Mouse (Mus musculus): ENCODE data around the gene Zfp511.
A peak's percentile ranks its signal among the peaks of the same experiment; 100 is the strongest.

Gene Zfp511

GRCm38 (mm10) chr7:140036281-140037170, at the start of gene Zfp511, which contains the start of gene Tubgcp2:
Zfp511 (plus strand) TSS chr7:140036391.
Tubgcp2 (minus strand) TSS chr7:140036669.
- DNase-seq (ENCODE audit: low spot score in 2 of 2) = peak; percentile 81 to 90

GRCm38 (mm10) chr7:139988272-139988671, 47.9 kb upstream of the Zfp511 start:
- no peak for DNase-seq (ENCODE audit: low spot score in 2 of 2)

- no peak for DNase-seq (ENCODE audit: low spot score in 2 of 2)
Observed at GRCm38 (mm10) chr7:139990864-139991394, 45.3 kb upstream of the Zfp511 start.

GRCm38 (mm10) chr7:139992406-139992805, 43.8 kb upstream of the Zfp511 start, which contains the start of gene Adam8:
Adam8 (minus strand) TSS chr7:139992562.
- DNase-seq (ENCODE audit: low spot score in 2 of 2) = no peak

- DNase-seq (ENCODE audit: low spot score in 2 of 2) = no peak
Observed at GRCm38 (mm10) chr7:139993532-139993931, 42.7 kb upstream of the Zfp511 start.

- DNase-seq (ENCODE audit: low spot score in 2 of 2) = no peak
Observed at GRCm38 (mm10) chr7:139994202-139994601, 42.0 kb upstream of the Zfp511 start.

GRCm38 (mm10) chr7:139994676-139995075, 41.5 kb upstream of the Zfp511 start:
- peak; percentile 31 to 60 for DNase-seq (ENCODE audit: low spot score in 2 of 2)

GRCm38 (mm10) chr7:139998691-139999350, 37.4 kb upstream of the Zfp511 start:
- no peak for DNase-seq (ENCODE audit: low spot score in 2 of 2)

- DNase-seq (ENCODE audit: low spot score in 2 of 2) = no peak
Observed at GRCm38 (mm10) chr7:140001086-140001740, 35.0 kb upstream of the Zfp511 start.

GRCm38 (mm10) chr7:140004666-140005065, 31.5 kb upstream of the Zfp511 start:
- no peak for DNase-seq (ENCODE audit: low spot score in 2 of 2)

- no peak for DNase-seq (ENCODE audit: low spot score in 2 of 2)
Observed at GRCm38 (mm10) chr7:140006861-140007611, 29.2 kb upstream of the Zfp511 start.

- no peak for DNase-seq (ENCODE audit: low spot score in 2 of 2)
Observed at GRCm38 (mm10) chr7:140007781-140008180, 28.4 kb upstream of the Zfp511 start.

- no peak for DNase-seq (ENCODE audit: low spot score in 2 of 2)
Observed at GRCm38 (mm10) chr7:140011336-140011735, 24.9 kb upstream of the Zfp511 start.

- DNase-seq (ENCODE audit: low spot score in 2 of 2) = no peak
Observed at GRCm38 (mm10) chr7:140031771-140032170, 4.4 kb upstream of the Zfp511 start.

GRCm38 (mm10) chr7:140032366-140032765, 3.8 kb upstream of the Zfp511 start:
- DNase-seq (ENCODE audit: low spot score in 2 of 2) = no peak

- no peak for DNase-seq (ENCODE audit: low spot score in 2 of 2)
Observed at GRCm38 (mm10) chr7:140033386-140033785, 2.8 kb upstream of the Zfp511 start.

- no peak for DNase-seq (ENCODE audit: low spot score in 2 of 2)
Observed at GRCm38 (mm10) chr7:140035456-140035855, 735 bp upstream of the Zfp511 start.

GRCm38 (mm10) chr7:140037171-140037555, 972 bp downstream of the Zfp511 start:
- no peak for DNase-seq (ENCODE audit: low spot score in 2 of 2)

- DNase-seq (ENCODE audit: low spot score in 2 of 2) = no peak
Observed at GRCm38 (mm10) chr7:140042728-140043127, 6.5 kb downstream of the Zfp511 start.

- no peak for DNase-seq (ENCODE audit: low spot score in 2 of 2)
Observed at GRCm38 (mm10) chr7:140045546-140045945, 9.4 kb downstream of the Zfp511 start.

GRCm38 (mm10) chr7:140047811-140048311, 11.7 kb downstream of the Zfp511 start:
- DNase-seq (ENCODE audit: low spot score in 2 of 2) = peak in 1 of 2 experiments; percentile 34

All from cerebellum, postnatal 4 days (tissue).